Mouse (Mus musculus) stomach, embryonic 16.5 days (tissue): ENCODE measurements around the gene B4galnt3. TPM values are rescaled to one million over a fixed set of nuclear protein-coding genes. Genes with fewer than 3 reads are reported as not detected.

Experiments
- ATAC-seq: fragments of 200-750 bp; cut with Nextera tagmentation; 2 replicates; pipeline ENCODE4 v1.8.0; 2017; ENCODE audit warnings: moderate number of reproducible peaks, moderate TSS enrichment; ENCODE audit not compliant: insufficient read depth, low FRiP score
- H3K27ac ChIP-seq: fragments of 300-500 bp; sonication (generic); 2 replicates; pipeline ENCODE4 v1.5.1; 2014; ENCODE audit warnings: low read length
- H3K27me3 ChIP-seq: fragments of 300-500 bp; sonication (generic); 2 replicates; pipeline ENCODE4 v1.6.1; 2014; ENCODE audit warnings: low read length, control low read depth, mixed read lengths; ENCODE audit not compliant: control insufficient read depth, insufficient read depth
- H3K36me3 ChIP-seq: fragments of 300-500 bp; sonication (generic); 2 replicates; pipeline ENCODE4 v1.6.1; 2014; ENCODE audit warnings: low read length; ENCODE audit not compliant: control insufficient read depth, insufficient read depth
- H3K4me1 ChIP-seq: fragments of 300-500 bp; sonication (generic); 2 replicates; pipeline ENCODE4 v1.6.1; 2014; ENCODE audit warnings: low read length, control low read depth, mixed read lengths; ENCODE audit not compliant: control insufficient read depth, insufficient read depth
- H3K4me2 ChIP-seq: fragments of 300-500 bp; sonication (generic); 2 replicates; pipeline ENCODE4 v1.6.1; 2014; ENCODE audit warnings: low read depth, low read length, mixed read lengths
- H3K4me3 ChIP-seq: fragments of 300-500 bp; sonication (generic); replicated peaks from 2 replicates; pipeline ENCODE4 v1.5.1; 2014; ENCODE audit warnings: mild to moderate bottlenecking, low read length
- H3K9ac ChIP-seq: fragments of 300-500 bp; sonication (generic); 2 replicates; pipeline ENCODE4 v1.6.1; 2014; ENCODE audit warnings: low read length
- H3K9me3 ChIP-seq: fragments of 300-500 bp; sonication (generic); replicated peaks from 2 replicates; pipeline ENCODE4 v1.6.1; 2016; ENCODE audit warnings: low read length, control low read depth; ENCODE audit not compliant: control insufficient read depth
- WGBS: fragments of 180-500 bp; shearing (Covaris S2); extraction: QIAGEN DNeasy Blood & Tissue Kit; methylation state at CpG from one replicate; pipeline ENCODE4 v1.1.7; 2014; 5-methylcytosine and 5-hydroxymethylcytosine counted together
- polyA plus RNA-seq: library from polyadenylated mRNA; unstranded; fragments of >200 nt; fragmentation: Nextera tagmentation; extraction: Ambion mirVana; gene quantifications from 2 replicates; pipeline ENCODE4 v1.2.1, GENCODE M21; 2015

B4galnt3 gene
- polyA plus RNA-seq, 1 experiment from 2014 or later, result 0.68 TPM

DNA sequence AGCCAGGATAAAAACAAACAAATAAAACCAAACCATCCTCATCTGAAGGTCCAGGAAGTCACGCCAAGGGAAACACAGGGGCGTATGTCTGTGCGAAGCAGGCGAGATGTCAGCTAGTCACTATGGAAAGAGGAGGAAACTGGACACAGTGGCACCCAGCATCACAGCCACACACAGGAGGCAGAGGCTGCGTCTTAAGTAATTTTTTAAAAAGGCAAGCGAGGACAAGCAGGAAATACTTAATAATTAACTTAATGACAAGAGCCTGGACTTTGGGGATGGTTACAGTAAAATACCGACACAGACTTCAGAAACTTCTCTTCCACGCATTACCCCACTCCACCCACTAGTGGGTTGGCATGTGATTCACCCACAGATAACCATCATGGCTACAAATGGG is 51.8 kb downstream of the B4galnt3 start:
- Histone ChIP-seq H3K4me3 (no peak overlapping the region), H3K4me1 (0 out of 2 replicates have a peak, but pooled peaks cover 9% of the 10 kb centered on the region), H3K27me3 (no peaks in the 10 kb centered on the region), H3K9ac (no peak overlapping the region), H3K4me2 (no peak overlapping the region), H3K9me3 (no peaks in the 10 kb centered on the region), H3K27ac (no peak overlapping the region), H3K36me3 (no peaks in the 10 kb centered on the region)
- ATAC-seq, result no peak
- WGBS, result 58% methylated on average over 8 of the region's 8 CpGs

GRCm38 (mm10) chr6:120241453-120241852 is 52.9 kb downstream of the B4galnt3 start:
- ATAC-seq, result no peak
- Histone ChIP-seq H3K4me3 (no peak overlapping the region), H3K4me2 (no peak overlapping the region), H3K27me3 (no peaks in the 10 kb centered on the region), H3K9ac (no peak overlapping the region), H3K27ac (no peak overlapping the region), H3K4me1 (0 out of 2 replicates have a peak, but pooled peaks cover 9% of the 10 kb centered on the region), H3K9me3 (no peaks in the 10 kb centered on the region), H3K36me3 (no peaks in the 10 kb centered on the region)
- WGBS, result 79% methylated on average over 12 of the region's 12 CpGs

GRCm38 (mm10) chr6:120240461-120240860 is 53.9 kb downstream of the B4galnt3 start:
- Histone ChIP-seq H3K4me3 (no peak overlapping the region), H3K27ac (peak overlapping the region; percentile 25; the same call in 1 of the 2 replicates), H3K36me3 (no peaks in the 10 kb centered on the region), H3K27me3 (no peaks in the 10 kb centered on the region), H3K4me1 (0 out of 2 replicates have a peak, but pooled peaks cover 9% of the 10 kb centered on the region), H3K9me3 (no peaks in the 10 kb centered on the region), H3K4me2 (no peak overlapping the region), H3K9ac (no peak overlapping the region)
- no peak for ATAC-seq
- WGBS, result 55% methylated on average over 5 of the region's 5 CpGs

DNA sequence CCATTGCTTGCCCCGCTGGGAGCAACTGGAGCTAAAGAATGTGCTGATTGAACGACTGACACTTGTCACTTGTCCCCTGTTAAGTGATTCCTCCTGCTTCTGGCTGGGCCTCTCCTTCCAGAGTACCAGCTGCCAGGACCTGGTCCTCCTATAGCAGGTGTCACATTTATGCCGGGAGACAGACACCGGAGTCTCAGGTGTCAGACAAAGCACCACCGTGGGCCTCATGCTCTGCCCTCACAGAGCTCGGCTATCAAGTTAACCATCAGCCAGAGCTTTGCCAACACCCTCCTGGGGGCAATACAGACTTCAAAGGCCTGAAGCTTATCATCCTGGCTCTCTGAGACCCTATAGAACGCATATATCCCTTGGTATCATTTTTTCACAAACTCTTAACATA is 58.5 kb downstream of the B4galnt3 start:
- 45% methylated on average over 7 of the region's 7 CpGs for WGBS
- H3K4me2 ChIP-seq, result no peak overlapping the region
- no peak overlapping the region for H3K4me3 ChIP-seq
- no peaks in the 10 kb centered on the region for H3K27me3 ChIP-seq
- no peaks in the 10 kb centered on the region for H3K9me3 ChIP-seq
- no peaks in the 10 kb centered on the region for H3K36me3 ChIP-seq
- no peak for ATAC-seq
- H3K4me1 ChIP-seq, result 0 out of 2 replicates have a peak, but pooled peaks cover 4% of the 10 kb centered on the region
- no peak overlapping the region for H3K27ac ChIP-seq
- H3K9ac ChIP-seq, result no peak overlapping the region

DNA sequence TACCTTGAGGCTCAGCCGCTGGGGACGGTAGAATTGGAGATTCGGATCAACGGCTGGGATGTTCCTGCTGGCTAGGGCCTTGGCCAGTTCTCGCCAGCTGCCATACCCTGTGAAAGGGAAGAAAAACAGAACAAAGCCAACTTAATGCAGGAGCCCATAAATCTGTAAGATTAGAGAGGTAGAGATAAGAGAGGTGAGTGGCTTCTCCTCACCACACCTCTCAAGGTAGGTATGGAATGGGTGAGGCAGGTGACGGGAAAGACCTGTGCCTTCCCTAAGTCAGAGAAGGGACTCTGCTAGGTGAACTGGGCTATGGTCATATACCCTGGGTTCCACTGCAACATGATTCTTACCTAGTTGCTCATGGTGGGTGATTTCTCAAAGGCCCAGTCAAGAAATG is 61.5 kb downstream of the B4galnt3 start:
- Histone ChIP-seq H3K9ac (no peak overlapping the region), H3K27ac (no peak overlapping the region), H3K36me3 (no peaks in the 10 kb centered on the region), H3K4me1 (no peaks in the 10 kb centered on the region), H3K4me2 (no peak overlapping the region), H3K27me3 (no peaks in the 10 kb centered on the region), H3K4me3 (no peak overlapping the region), H3K9me3 (no peaks in the 10 kb centered on the region)
- 83% methylated on average over 6 of the region's 6 CpGs for WGBS
- no peak for ATAC-seq

DNA sequence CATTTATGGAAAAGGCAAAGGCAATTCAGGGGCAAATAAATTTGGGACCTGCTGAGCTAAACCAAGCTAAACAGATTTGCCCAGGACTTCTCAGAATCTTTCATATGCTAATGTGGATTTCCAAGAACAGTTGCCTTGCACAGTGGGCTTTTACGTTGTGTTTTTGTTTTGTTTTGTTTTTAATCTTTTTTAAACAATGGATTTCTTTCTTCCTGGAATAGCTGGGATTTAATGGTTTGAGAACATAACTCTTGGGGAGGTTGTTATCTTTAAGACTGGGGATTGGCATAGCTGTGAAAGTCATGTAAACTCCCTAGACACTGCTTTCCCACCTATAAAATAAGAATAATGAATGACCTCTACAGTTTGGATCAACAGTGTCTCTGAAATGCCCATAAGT is 63.9 kb downstream of the B4galnt3 start:
- H3K27me3 ChIP-seq, result no peaks in the 10 kb centered on the region
- H3K36me3 ChIP-seq, result no peaks in the 10 kb centered on the region
- no peak for ATAC-seq
- no peak overlapping the region for H3K9ac ChIP-seq
- H3K9me3 ChIP-seq, result no peaks in the 10 kb centered on the region
- no peak overlapping the region for H3K4me3 ChIP-seq
- no peak overlapping the region for H3K27ac ChIP-seq
- no peak overlapping the region for H3K4me2 ChIP-seq
- WGBS, result 42% methylated on average over 1 of the region's 1 CpGs
- no peaks in the 10 kb centered on the region for H3K4me1 ChIP-seq

- no peaks in the 10 kb centered on the region for H3K4me1 ChIP-seq
- no peaks in the 10 kb centered on the region for H3K36me3 ChIP-seq
- no peak for ATAC-seq
- no peak overlapping the region for H3K4me2 ChIP-seq
- WGBS, result 83% methylated on average over 7 of the region's 7 CpGs
- no peak overlapping the region for H3K27ac ChIP-seq
- H3K9ac ChIP-seq, result no peak overlapping the region
- H3K4me3 ChIP-seq, result no peak overlapping the region
- no peaks in the 10 kb centered on the region for H3K9me3 ChIP-seq
- H3K27me3 ChIP-seq, result no peaks in the 10 kb centered on the region
These were observed 64.6 kb downstream of the B4galnt3 start for GRCm38 (mm10) chr6:120229806-120230205.

GRCm38 (mm10) chr6:120227068-120227467 is 67.3 kb downstream of the B4galnt3 start:
- H3K4me3 ChIP-seq, result no peak overlapping the region

GRCm38 (mm10) chr6:120225355-120225754 is 69.0 kb downstream of the B4galnt3 start:
- no peak for ATAC-seq
- Histone ChIP-seq H3K27me3 (no peaks in the 10 kb centered on the region), H3K4me3 (no peak overlapping the region), H3K4me1 (no peaks in the 10 kb centered on the region), H3K36me3 (no peaks in the 10 kb centered on the region), H3K4me2 (no peak overlapping the region), H3K9me3 (no peaks in the 10 kb centered on the region), H3K9ac (no peak overlapping the region), H3K27ac (no peak overlapping the region)
- WGBS, result 54% methylated on average over 6 of the region's 6 CpGs

More at GRCm38 (mm10) chr6:120227068-120227467, 67.3 kb downstream of the B4galnt3 start:
- Histone ChIP-seq H3K27me3 (no peaks in the 10 kb centered on the region), H3K27ac (no peak overlapping the region), H3K9me3 (no peaks in the 10 kb centered on the region), H3K4me2 (no peak overlapping the region), H3K9ac (no peak overlapping the region), H3K4me1 (no peaks in the 10 kb centered on the region), H3K36me3 (no peaks in the 10 kb centered on the region)
- no peak for ATAC-seq
- 84% methylated on average over 7 of the region's 7 CpGs for WGBS

DNA sequence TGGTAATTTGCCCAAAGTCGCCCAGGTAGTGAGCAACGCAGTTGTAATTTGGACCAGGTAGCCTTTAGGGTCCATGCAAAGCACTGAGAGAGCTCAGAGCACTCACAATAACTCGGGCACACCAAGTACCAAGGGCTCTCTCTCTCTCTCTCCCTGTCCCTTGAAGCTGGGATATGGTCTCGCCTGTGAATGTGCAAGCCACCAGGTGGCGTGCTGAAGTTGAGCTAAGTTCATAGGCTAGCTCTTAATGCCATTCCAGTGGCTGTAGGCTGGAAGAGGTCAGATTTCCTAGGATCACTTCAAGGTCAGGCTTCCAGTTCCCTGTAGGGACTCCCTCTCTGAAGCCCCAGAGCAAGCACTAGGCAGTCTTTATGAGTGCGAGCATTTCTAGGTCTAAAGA is 71.7 kb downstream of the B4galnt3 start:
- Histone ChIP-seq H3K4me1 (no peaks in the 10 kb centered on the region), H3K27ac (no peak overlapping the region), H3K9ac (no peak overlapping the region), H3K27me3 (no peaks in the 10 kb centered on the region), H3K4me3 (no peak overlapping the region), H3K36me3 (no peaks in the 10 kb centered on the region), H3K4me2 (no peak overlapping the region), H3K9me3 (no peaks in the 10 kb centered on the region)
- WGBS, result 29% methylated on average over 6 of the region's 6 CpGs
- ATAC-seq, result peak; percentile 25; the same call in 1 of the 2 replicates
